Mouse (Mus musculus) hindbrain, embryonic 12.5 days (tissue): Measurements from ENCODE around the gene Sipa1l2. TPM values are rescaled to one million over a fixed set of nuclear protein-coding genes. Genes with fewer than 3 reads are reported as not detected.

Experiments
- ATAC-seq: fragments of 200-750 bp; cut with Nextera tagmentation; 2 replicates; pipeline ENCODE4 v1.8.0; 2017; ENCODE audit warnings: moderate TSS enrichment; ENCODE audit not compliant: low FRiP score
- H3K27ac ChIP-seq: fragments of 300-500 bp; sonication (generic); 2 replicates; pipeline ENCODE4 v1.5.1; 2016; ENCODE audit warnings: mild to moderate bottlenecking
- H3K27me3 ChIP-seq: fragments of 300-500 bp; sonication (generic); 2 replicates; pipeline ENCODE4 v1.6.1; 2016; ENCODE audit warnings: mild to moderate bottlenecking
- H3K36me3 ChIP-seq: fragments of 300-500 bp; sonication (generic); 2 replicates; pipeline ENCODE4 v1.6.1; 2016; ENCODE audit warnings: mild to moderate bottlenecking
- H3K4me1 ChIP-seq: fragments of 300-500 bp; sonication (generic); 2 replicates; pipeline ENCODE4 v1.6.1; 2016
- H3K4me2 ChIP-seq: fragments of 300-500 bp; sonication (generic); replicated peaks from 2 replicates; pipeline ENCODE4 v1.6.1; 2016; ENCODE audit warnings: mild to moderate bottlenecking
- H3K4me3 ChIP-seq: fragments of 300-500 bp; sonication (generic); 2 replicates; pipeline ENCODE4 v1.5.1; 2016; ENCODE audit warnings: mild to moderate bottlenecking
- H3K9ac ChIP-seq: fragments of 300-500 bp; sonication (generic); 2 replicates; pipeline ENCODE4 v1.6.1; 2016; ENCODE audit warnings: mild to moderate bottlenecking, moderate library complexity
- H3K9me3 ChIP-seq: fragments of 300-500 bp; sonication (generic); replicated peaks from 2 replicates; pipeline ENCODE4 v1.6.1; 2016; ENCODE audit warnings: mild to moderate bottlenecking
- WGBS: fragments of 180-500 bp; shearing (Covaris S2); methylation state at CpG from one replicate; pipeline ENCODE4 v1.1.7; 2016; 5-methylcytosine and 5-hydroxymethylcytosine counted together
- polyA plus RNA-seq: library from polyadenylated mRNA; unstranded; fragments of >200 nt; fragmentation: Nextera tagmentation; extraction: Ambion mirVana; gene quantifications from 2 replicates; pipeline ENCODE4 v1.2.1, GENCODE M21; 2016

Sipa1l2 gene
- polyA plus RNA-seq, 1 experiment from 2014 or later, result 36.4 TPM

GRCm38 (mm10) chr8:125570835-125571465 is 1.3 kb upstream of the Sipa1l2 start:
- no peaks in the 10 kb centered on the region for H3K9me3 ChIP-seq
- no peak for ATAC-seq
- peak overlapping the region; percentile 92; the same call in 1 of the 2 replicates for H3K4me2 ChIP-seq
- peaks cover 30% of the 10 kb centered on the region for H3K4me1 ChIP-seq
- H3K4me3 ChIP-seq, result peak overlapping the region; percentile 71; the same call in 1 of the 2 replicates
- H3K36me3 ChIP-seq, result no peaks in the 10 kb centered on the region
- WGBS, result 73% methylated on average over 12 of the region's 12 CpGs
- H3K9ac ChIP-seq, result no peak overlapping the region
- peaks cover 18% of the 10 kb centered on the region; the same call in 1 of the 2 replicates for H3K27me3 ChIP-seq
- H3K27ac ChIP-seq, result no peak overlapping the region

DNA sequence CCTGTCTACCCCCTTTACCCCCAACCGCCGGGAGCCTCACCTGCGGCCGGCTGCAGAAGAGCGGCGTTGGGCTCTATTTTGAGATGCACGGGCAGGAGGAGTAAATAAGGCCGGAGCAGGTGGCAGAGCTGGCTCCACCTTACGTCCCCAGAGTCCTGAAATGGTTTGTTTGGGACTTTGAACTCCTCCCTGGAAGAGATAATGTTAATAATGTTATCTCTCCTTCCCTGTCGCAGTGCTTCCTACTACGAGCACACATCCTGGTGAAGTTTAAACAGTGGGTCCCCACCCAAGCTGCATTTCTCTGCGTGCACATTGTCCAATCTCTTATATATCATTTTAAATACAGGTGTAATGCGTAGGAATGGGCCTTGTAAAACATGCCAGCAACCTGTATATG is 781 bp upstream of the Sipa1l2 start:
- Histone ChIP-seq H3K4me2 (peak overlapping the region; percentile 92), H3K27me3 (peaks cover 18% of the 10 kb centered on the region; the same call in 1 of the 2 replicates), H3K4me1 (peaks cover 32% of the 10 kb centered on the region), H3K4me3 (peak overlapping the region; percentile 71), H3K27ac (0 out of 2 replicates have a peak overlapping the region, but pooled peaks have one; percentile 12), H3K9ac (peak overlapping the region; percentile 68), H3K9me3 (no peaks in the 10 kb centered on the region), H3K36me3 (no peaks in the 10 kb centered on the region)
- no peak for ATAC-seq
- WGBS, result 16% methylated on average over 13 of the region's 13 CpGs

- H3K9me3 ChIP-seq, result no peaks in the 10 kb centered on the region
- no peaks in the 10 kb centered on the region for H3K36me3 ChIP-seq
- peak; percentile 35 for ATAC-seq
- under 1% methylated on average over 39 of the region's 39 CpGs for WGBS
- peaks cover 32% of the 10 kb centered on the region for H3K4me1 ChIP-seq
- peak overlapping the region; percentile 71 for H3K4me3 ChIP-seq
- H3K27ac ChIP-seq, result peak overlapping the region; percentile 84
- H3K9ac ChIP-seq, result peak overlapping the region; percentile 81
- H3K4me2 ChIP-seq, result peak overlapping the region; percentile 92
- H3K27me3 ChIP-seq, result peaks cover 18% of the 10 kb centered on the region; the same call in 1 of the 2 replicates
Measured at GRCm38 (mm10) chr8:125568851-125569532, 616 bp downstream of the Sipa1l2 start.

- Histone ChIP-seq H3K27ac (0 out of 2 replicates have a peak overlapping the region, but pooled peaks have one; percentile 17), H3K4me1 (peaks cover 32% of the 10 kb centered on the region), H3K4me3 (peak overlapping the region; percentile 71), H3K9ac (peak overlapping the region; percentile 81), H3K9me3 (no peaks in the 10 kb centered on the region), H3K4me2 (peak overlapping the region; percentile 92), H3K27me3 (peaks cover 18% of the 10 kb centered on the region; the same call in 1 of the 2 replicates), H3K36me3 (no peaks in the 10 kb centered on the region)
- no peak for ATAC-seq
- WGBS, result 5% methylated on average over 14 of the region's 14 CpGs
Measured at GRCm38 (mm10) chr8:125568421-125568850, 1.2 kb downstream of the Sipa1l2 start.

GRCm38 (mm10) chr8:125567569-125567968 is 2.0 kb downstream of the Sipa1l2 start:
- peak overlapping the region; percentile 71 for H3K4me3 ChIP-seq
- no peak for ATAC-seq
- no peak overlapping the region for H3K9ac ChIP-seq
- no peaks in the 10 kb centered on the region for H3K9me3 ChIP-seq
- peak overlapping the region; percentile 92 for H3K4me2 ChIP-seq
- H3K27ac ChIP-seq, result no peak overlapping the region
- H3K27me3 ChIP-seq, result peaks cover 15% of the 10 kb centered on the region; the same call in 1 of the 2 replicates
- peaks cover 38% of the 10 kb centered on the region for H3K4me1 ChIP-seq
- 58% methylated on average over 7 of the region's 7 CpGs for WGBS
- H3K36me3 ChIP-seq, result no peaks in the 10 kb centered on the region

GRCm38 (mm10) chr8:125562878-125563277 is 6.7 kb downstream of the Sipa1l2 start:
- Histone ChIP-seq H3K27ac (no peak overlapping the region), H3K4me3 (no peak overlapping the region), H3K9me3 (no peaks in the 10 kb centered on the region), H3K4me2 (no peak overlapping the region), H3K9ac (no peak overlapping the region), H3K4me1 (peaks cover 65% of the 10 kb centered on the region), H3K27me3 (no peaks in the 10 kb centered on the region), H3K36me3 (no peaks in the 10 kb centered on the region)
- 86% methylated on average over 8 of the region's 8 CpGs for WGBS
- no peak for ATAC-seq

DNA sequence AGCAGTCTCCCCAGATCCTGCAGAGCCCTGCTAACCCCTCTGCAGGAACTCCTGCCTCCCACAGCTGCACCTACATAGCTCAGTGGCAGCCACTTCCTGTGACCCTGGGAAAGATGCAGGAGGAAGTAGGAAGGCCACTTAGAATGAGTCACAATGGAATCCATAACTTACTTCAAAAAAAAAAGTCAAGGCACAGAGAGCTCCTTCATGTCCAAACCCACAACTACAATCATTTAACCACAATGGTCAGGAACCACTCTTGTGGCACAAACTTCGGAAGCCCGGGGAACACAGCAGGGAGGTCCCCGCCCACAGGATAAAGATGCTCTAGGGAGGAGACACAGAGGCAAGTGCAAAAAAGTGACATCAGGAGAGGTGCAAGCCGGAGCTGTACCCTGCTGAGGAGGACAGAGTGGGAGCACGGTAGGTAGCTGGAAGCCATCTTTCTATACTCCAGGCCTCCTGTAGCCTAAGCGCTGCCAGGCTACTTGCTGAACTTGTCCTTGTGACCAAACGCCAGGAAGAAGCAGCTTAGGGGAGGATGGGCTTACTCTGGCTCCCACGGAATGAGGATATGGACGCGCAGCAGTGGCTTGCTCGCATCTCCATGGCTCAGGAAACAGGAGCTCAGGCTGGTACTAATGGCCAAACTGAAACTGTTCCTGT is 8.7 kb downstream of the Sipa1l2 start:
- ATAC-seq, result no peak
- no peaks in the 10 kb centered on the region for H3K27me3 ChIP-seq
- H3K4me3 ChIP-seq, result no peak overlapping the region
- H3K36me3 ChIP-seq, result no peaks in the 10 kb centered on the region
- no peak overlapping the region for H3K9ac ChIP-seq
- H3K4me1 ChIP-seq, result peaks cover 53% of the 10 kb centered on the region
- no peak overlapping the region for H3K27ac ChIP-seq
- no peak overlapping the region for H3K4me2 ChIP-seq
- 63% methylated on average over 11 of the region's 11 CpGs for WGBS
- H3K9me3 ChIP-seq, result no peaks in the 10 kb centered on the region

DNA sequence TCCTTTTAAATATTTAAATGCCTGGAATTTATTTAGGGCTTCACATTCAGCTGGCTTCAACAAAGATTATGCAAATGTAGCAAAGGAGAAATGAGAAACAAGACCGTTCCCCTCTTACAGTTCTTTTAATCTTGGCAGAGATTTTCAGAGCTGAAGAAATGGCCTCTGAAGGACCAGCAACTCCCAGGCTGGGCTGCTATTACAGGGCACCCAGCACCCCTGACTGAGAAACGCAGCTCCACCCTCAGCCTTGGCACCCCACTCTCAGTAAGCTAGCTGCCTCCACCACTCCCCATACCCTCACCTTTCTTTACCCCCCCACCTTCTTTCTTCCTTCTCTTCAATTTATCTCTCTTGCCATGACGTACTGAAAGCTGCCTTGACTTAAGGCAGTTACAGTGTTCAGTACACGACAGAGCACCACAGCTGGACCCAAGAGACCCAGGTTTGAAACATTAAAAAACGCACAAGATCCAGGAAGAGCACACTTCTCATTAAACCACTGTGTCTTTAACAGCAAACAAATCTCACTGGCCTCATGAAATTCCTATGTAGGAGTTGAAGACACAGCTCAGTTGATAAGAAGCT is 10.4 kb downstream of the Sipa1l2 start:
- Histone ChIP-seq H3K27me3 (no peaks in the 10 kb centered on the region), H3K4me1 (peaks cover 52% of the 10 kb centered on the region), H3K9me3 (no peaks in the 10 kb centered on the region), H3K36me3 (no peaks in the 10 kb centered on the region), H3K4me2 (peak overlapping the region; percentile 38), H3K4me3 (no peak overlapping the region), H3K9ac (peak overlapping the region; percentile 47; the same call in 1 of the 2 replicates), H3K27ac (peak overlapping the region; percentile 86)
- ATAC-seq, result peak; percentile 64
- 34% methylated on average over 5 of the region's 5 CpGs for WGBS

- peak; percentile 73 for ATAC-seq
- Histone ChIP-seq H3K27me3 (no peaks in the 10 kb centered on the region), H3K27ac (peak overlapping the region; percentile 86), H3K4me1 (peaks cover 52% of the 10 kb centered on the region), H3K36me3 (no peaks in the 10 kb centered on the region), H3K4me3 (no peak overlapping the region), H3K9ac (peak overlapping the region; percentile 47; the same call in 1 of the 2 replicates), H3K4me2 (peak overlapping the region; percentile 38), H3K9me3 (no peaks in the 10 kb centered on the region)
- 28% methylated on average over 23 of the region's 23 CpGs for WGBS
Measured at GRCm38 (mm10) chr8:125558109-125559065, 11.2 kb downstream of the Sipa1l2 start.

DNA sequence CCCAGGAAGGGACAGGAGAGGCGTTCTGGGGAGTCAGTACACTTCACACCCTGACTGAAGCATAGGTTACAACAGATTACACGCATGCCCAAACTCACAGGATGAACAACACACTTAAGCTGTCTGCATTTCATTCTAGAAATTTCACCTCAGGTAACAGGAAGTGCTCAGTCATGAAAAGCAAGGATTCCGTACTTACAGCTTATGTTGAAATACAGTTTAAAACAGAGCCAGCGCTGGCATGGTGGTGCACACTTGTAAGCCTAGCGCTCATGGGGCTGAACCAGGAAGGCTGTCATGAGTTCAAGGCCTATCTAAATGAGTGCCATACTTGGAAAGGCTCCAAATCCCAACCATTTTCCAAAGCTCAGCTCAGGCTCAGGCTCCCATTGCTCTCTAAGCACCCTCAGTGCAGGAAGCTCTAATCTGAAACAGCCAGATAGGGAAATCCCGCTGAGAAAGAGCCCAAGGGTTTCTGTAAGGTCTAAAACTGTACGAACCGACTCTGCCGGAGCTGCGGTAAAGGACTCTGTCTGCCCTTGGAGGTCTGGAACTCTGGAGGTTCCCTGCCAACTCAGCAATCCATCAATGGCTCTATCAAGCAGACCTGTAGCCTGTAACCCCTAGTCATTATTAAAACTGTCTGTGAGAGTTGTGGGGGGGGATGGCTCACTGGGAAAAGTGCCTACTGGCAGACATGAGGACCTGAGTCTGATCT is 12.1 kb downstream of the Sipa1l2 start:
- H3K9me3 ChIP-seq, result no peaks in the 10 kb centered on the region
- H3K36me3 ChIP-seq, result no peaks in the 10 kb centered on the region
- no peak overlapping the region for H3K9ac ChIP-seq
- ATAC-seq, result no peak
- H3K4me3 ChIP-seq, result no peak overlapping the region
- H3K4me1 ChIP-seq, result peaks cover 45% of the 10 kb centered on the region
- 69% methylated on average over 10 of the region's 10 CpGs for WGBS
- no peaks in the 10 kb centered on the region for H3K27me3 ChIP-seq
- peak overlapping the region; percentile 86 for H3K27ac ChIP-seq
- H3K4me2 ChIP-seq, result no peak overlapping the region

DNA sequence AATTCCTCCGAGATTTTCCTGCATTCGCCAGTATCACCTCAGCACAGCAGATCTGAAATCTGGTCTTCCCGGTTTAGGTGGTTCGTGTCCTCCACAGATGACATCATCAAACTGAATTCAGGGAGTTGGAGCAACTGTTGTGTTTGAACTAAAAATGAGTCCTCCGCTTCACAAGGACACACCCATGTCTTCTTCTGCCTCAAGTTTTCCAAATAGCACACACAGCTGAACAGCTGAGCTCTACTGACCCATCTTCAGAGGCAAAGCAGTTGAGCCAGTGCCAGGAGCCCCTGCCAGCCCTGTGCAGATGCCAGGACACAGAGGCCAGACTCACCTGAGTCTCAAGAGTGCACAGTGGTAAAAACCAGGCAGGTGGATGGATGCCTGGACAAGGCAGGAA is 12.9 kb downstream of the Sipa1l2 start:
- 94% methylated on average over 5 of the region's 5 CpGs for WGBS
- Histone ChIP-seq H3K9ac (no peak overlapping the region), H3K9me3 (no peaks in the 10 kb centered on the region), H3K27me3 (no peaks in the 10 kb centered on the region), H3K36me3 (no peaks in the 10 kb centered on the region), H3K4me2 (no peak overlapping the region), H3K4me3 (no peak overlapping the region), H3K4me1 (peaks cover 48% of the 10 kb centered on the region), H3K27ac (no peak overlapping the region)
- no peak for ATAC-seq
